Mouse (Mus musculus) spleen, postnatal 36 days (tissue): Measurements from ENCODE around the gene Zmat5.

ENCODE experiments used
- DNase-seq, 2 experiments: peaks; one replicate each; pipeline ENCODE4 v3.0.0; 2022; ENCODE audit warnings: low spot score in 2 of 2, mixed read lengths in 1 of 2

The Zmat5 gene

DNA sequence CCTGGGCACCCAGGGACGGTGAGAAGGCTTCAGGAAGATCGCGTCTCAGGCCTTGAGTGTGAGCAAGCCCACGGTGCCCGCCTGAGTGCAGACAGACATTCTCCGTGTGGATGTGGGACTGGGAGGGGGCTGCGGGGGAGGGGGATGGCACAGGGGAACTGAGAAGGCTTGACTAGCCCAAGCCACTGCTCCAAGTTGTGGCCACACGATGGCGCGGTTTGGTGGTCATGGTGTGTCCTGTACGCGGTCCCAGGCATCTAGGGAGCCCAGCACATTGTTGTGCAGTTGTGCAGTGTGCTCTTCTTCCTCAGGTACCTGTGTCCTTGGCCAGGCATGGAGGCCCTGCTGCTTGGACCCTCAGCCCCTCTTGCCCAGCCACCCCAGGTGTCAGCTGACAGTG lies 29.7 kb downstream of the Zmat5 start:
- DNase-seq = no peak

DNA sequence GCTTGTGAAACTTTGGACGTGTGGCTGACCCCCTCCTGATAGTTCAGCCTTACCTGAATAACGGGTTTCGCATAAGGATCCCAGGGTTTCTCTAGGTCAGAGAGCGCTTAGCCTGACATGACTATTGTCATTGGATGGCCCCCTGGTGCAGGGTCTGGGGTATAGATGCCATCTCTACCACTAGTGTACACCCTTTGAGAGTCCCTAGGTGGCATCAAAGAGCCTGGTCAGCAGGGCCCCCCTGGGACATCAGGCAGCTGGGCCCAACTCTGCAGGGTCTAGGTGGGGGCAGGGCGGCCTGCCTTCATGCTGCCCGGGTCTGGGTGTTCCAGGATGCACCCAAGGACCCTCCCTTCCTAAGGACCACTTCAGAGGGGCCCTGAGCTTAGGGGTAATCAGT lies 31.9 kb downstream of the Zmat5 start:
- no peak for DNase-seq

DNA sequence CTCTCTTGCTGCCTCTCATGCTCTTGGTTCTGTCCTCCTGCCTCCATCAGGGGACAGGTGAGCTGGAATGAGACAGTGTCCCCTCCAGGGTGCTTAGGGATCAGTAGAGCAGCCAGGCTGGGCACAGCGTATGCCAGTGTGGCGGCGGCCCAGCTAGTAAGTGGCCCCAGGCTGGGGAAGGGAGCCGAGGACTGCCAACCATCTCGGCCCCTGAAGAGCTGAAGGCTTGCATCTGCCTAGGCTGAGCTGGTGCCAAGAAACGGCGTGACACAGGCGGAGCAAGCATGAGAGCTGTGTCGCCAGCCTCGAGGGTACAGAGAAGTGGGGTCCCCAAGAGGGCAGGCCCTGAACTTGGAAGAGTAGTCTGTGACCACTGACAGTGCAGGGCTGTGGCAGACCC lies 33.2 kb downstream of the Zmat5 start:
- no peak for DNase-seq

DNA sequence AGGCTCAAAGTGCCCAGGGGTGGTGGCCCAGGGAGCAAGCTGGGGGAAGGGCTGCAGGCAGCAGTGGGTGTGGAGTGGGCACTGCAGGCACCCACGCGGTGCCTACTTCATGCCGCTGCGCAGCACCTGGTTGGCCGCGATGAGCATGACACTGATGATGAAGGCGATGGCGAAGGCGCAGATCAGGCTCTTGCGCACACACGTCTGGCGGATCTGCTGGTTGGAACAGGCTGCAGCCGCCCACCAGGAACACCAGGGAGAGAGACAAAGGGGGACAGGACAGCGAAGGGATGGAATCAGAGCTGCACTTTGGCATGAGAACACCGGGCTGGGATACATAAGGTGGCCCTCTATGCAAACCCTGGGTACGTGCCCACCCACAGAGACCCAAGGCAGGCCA lies 34.2 kb downstream of the Zmat5 start:
- no peak for DNase-seq

DNA sequence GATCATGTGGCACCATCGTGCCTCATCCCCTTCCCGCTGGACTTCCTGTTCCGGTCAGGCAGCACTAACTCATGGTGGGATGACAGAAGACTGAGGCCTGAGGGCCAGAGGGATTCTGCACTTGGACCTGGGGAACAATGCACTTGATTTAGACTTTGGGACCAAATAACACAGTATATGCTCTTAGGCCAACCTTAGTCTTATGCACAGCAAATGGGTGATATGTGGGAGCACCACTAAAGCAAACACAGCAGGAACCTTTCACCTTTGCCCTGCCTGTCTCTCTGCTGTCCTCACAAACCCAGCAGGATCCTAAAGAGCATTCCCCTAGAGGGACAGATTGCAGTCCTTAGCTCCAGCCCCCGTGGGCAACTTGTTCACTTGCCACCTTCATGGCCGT lies 36.3 kb downstream of the Zmat5 start:
- DNase-seq = no peak

DNA sequence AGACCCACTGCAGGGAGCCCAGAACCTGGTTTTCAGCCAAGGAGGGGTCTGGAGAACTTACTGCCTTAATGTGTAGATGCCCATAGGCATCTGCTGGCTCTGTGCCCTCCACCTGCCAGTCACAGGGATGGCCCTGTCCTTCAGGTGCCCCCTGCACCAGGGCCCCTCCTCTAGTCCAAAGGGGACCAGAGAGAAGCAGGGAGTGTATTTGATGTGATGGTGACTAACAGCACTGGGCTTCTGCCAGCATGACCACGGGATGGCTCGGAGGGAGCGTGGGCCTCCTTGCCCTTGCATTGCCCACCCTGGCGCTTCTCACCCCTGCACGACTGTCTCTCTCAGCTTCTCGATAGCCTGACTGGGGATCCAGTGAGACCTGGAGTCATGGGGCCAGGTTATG lies 40.2 kb downstream of the Zmat5 start:
- no peak for DNase-seq

DNA sequence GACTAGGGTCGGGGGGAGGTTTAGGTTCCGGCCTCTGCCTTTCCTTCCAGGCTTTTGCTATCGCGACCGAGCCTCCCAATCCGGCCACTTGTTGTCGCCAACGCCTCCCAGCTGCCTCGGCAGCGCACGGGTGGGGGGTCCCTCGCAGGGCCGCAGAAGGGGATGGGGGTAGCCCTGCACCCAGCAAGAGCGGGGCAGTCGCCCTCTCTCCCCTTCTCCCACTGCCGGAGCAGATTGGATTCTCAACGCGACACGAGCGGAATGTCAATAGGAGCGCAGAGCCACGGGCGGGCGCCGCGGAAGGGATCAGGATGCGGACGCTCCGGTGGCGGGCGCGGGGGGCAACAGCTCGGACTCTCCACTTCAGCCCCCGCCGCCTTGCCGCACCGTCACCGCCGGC lies 41.5 kb downstream of the Zmat5 start:
- DNase-seq = no peak

DNA sequence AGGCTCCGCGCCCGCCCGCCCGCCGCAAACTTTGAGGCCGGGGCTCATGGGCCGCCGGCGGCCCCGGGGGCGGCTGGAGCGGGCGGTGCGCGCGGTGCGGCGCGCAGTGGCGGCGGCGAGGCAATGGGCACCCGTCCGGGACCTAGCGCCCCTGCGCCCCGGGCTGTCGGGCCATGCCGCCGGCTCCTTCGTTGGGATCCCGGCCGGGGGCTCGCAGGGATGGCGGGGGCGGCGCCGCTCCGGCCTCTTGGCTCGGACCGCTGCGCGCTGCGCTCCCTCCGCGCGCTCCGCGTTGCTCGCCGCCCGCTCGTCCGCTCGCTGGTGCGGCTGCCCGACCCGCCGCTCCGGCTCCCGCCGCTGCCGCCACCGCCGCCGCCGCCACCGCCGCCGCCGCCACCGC lies 42.3 kb downstream of the Zmat5 start, which contains the start of gene Cabp7:
Gene Cabp7, minus strand, starts transcription at position 46 of the 400 bp plus-strand sequence.
- DNase-seq = no peak

DNA sequence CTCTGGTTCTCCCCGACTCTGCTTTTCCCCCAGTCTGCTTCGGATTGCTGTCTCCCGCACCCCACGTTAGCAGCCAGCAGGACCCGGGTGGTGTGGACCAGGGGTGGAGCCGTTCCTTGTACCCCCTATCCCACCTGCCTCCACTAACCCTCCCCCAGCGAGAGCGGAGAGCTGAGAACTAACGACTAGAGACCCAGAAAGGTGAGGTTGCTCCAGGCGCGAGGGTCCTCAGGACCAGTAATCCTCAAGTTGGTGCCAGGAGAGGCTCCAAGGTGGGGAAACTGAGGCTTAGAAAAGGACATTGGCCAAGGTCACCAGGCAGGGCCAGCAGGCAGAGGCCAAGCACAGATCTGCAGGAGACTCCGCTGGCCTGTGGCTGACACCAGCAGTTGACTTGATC lies 42.8 kb downstream of the Zmat5 start:
- no peak for DNase-seq

DNA sequence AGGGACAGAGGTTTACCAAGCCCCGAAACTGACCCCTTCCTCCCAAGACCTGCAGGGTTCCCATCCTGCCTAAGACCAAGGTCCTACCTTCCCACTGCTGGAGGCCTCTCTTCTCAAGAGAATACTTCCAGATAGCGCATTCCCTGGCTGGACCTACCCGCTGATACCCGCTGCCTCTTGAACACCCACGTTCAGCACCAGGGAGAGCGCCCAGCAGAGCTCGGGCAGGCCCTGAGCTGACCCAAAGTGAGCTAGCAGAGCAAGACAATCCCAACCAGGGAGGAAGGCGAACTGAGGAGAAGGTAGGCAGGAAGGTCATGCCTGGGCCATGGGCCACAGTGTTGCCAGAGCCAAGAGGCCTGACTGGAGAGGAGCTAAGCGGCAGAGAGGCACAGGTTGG lies 45.8 kb downstream of the Zmat5 start:
- peak in 1 of 2 experiments; percentile 27 for DNase-seq

DNA sequence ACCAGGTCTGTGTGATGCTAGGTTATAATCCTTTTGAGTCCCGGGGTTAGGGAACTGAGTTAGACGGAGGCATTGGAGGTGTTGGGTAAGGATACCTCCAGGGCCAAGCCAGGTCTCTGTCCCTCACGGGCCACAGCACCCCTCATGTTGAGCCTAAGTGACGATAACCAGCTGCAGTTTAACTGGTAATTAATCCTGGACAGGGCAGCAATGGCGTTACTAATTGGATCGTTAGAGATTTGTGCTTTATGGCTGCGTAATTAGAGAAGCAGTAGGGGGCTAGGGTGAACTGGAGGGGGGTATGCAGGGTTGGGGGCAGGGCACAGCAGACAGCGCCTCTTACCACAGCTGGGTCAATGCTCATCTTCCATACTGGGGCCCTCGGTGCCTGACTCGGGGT lies 48.4 kb downstream of the Zmat5 start:
- DNase-seq = no peak

DNA sequence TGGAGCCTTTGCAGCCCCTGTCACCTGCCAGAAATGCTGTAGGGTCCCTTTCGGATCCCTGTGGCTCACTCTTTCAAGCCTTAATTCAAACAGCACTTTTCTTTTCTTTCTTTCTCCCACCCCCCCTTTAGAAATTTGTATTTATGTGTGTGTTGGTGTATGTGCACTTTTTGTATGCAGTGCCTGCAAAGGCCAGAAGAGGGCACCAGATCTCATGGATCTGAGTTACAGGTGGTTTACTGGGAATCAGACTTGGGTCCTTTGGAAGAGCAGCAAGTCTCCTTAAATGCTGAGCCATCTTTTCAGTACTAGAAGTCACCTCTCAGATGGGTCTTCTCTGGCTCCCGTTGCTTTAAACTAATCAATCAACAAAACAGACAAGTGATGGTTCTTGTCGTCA lies 49.6 kb downstream of the Zmat5 start:
- no peak for DNase-seq

DNA sequence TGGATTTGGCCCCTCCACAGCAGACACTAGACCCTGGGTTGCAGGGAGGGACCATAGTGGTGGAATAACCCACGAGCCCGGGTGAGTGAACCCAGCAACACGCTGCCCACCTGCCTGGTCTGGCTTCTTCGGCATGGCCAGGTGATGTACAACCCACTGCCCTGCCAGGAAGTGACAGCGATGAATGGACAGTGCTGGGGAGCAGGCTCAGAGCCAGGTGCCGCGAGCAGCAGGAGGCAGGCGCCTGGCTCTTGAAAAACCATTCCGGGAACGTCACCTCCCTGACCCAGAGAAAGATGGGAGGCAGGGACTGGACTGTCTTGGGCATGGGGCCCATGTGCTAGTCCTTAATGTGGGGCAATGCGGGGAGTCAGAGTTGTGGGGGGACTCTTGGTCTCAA lies 50.4 kb downstream of the Zmat5 start:
- DNase-seq = no peak

DNA sequence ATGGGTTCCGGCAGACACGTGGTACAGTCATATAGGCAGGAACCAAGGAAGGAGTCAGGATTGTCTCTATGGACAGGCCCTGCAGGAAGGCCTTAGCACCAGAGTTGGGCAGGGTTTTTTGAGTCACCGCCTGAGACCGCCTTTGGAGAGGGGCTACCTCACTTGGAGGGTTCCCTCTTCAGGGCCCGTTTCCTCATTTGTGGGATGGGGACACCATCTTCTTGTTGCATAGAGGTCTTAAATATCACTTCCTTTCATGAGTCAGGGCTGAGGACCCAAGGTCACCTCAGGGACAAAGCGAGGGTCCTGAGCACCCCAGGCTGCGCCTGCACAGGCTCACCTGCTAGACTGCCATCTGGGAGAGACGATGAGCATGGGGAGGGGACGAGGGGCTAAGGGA lies 52.0 kb downstream of the Zmat5 start:
- no peak for DNase-seq

DNA sequence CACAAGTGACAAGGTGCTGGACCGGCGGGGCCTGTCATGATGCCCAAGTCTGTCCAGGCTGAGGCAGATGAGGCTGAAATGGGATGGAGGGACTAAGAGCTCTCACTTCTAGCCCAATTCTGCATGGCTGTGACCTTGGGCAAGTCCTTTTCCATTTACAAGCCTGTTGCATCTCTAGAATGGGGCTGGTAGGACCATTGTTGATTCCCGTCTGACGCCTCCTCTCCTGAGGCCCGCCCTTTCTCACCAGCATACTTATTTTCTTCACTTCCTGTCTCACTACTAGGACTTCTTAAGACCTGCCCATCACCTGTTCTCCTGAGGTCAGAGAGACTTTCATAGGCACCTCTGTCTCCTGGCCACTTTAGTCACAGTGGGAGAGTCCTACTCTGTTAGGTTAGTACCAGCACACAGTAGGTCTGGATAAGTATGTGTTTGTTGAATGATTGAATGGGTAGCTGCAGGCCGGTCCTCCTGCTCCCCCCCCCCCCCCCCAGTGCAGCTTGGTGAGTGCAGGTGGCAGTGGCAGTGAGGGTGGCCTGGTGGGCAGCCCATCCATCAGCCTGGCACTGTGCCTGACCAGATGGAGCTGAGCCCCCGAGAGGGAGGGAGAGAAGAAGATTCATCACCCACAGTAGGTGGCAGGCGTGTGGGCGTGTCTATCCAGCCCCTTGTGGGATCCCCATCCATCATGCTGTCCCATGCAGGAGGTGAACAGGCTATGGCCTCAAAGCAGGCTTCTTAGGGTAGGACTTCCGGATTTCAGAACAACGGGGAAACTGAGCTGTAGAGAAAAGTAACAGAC lies 52.7 kb downstream of the Zmat5 start:
- no peak for DNase-seq

DNA sequence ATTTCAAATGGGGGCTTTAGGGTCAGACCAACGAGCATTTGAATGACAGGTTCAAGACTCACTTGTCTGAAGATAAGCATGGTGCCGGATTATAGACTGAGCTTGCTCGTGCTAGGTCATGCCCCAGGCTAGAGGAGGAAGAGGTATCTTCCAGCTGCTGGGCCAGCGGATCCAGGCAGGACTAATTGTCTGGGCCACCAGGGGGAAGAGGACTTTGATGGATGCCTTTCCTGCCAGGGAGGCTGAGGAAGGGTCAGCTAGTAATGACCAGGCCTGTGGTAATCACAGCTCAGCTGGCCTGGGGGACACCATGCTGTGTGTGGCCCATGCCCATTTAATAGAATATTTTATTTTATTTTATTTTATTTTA lies 53.3 kb downstream of the Zmat5 start:
- DNase-seq = no peak

DNA sequence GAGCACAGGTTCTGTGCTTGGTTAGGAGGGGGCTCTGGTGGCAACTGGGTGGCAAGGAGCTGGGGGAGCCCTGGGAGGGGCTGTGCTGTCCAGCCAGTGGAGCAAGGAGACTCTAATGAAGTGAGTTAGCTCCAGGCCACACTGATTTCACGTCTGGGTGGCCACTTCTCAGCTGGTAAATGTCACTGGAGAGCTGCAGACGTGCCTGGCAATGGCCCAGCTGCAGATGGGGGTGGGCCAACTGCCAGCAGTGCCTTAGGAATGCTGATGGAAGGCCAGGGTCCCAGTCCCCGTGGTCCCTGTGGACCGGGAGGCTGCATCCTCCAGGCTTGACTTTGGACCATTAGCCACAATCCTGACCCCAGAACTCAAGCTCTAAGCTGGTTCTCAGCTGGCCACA lies 56.0 kb downstream of the Zmat5 start:
- no peak for DNase-seq

DNA sequence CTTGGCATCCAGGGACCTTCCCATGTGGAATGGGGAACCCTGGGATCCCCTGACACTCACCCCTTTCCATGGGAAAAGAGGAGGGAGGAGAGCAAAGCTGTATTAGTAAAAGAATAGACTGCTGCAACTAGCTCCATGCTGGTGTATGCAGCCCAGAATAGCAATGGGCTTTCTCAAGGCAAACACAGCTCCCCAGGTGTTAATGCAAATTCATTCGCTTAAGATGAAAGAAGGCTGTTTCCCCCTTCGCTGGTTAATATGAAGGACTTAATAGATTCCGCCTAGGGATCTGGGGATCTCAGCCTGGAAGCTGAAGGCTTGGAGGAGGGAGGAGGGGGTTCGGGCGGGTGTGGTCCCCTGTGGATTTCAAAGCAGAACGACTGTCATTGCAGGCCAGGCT lies 57.5 kb downstream of the Zmat5 start:
- DNase-seq = no peak

DNA sequence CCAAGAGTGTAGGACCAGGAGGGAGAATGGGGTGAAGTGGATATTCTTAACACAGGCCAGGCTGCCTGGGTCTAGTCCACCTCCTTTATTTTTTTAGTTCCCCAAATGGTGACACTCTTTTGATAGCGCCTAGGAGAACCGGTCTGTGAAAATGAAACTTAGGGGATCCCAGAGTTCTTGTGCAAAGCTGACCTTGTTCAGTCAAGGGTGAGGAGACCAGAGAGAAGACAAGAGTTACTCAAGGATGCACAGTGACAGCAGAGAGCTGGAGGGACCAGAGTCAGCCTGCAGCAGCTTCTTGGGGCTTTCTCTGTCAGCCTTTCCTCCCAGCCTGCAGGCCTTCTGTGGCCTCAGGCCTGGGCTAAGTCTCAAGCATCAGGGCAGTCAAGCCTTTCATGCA lies 58.0 kb downstream of the Zmat5 start:
- no peak for DNase-seq

DNA sequence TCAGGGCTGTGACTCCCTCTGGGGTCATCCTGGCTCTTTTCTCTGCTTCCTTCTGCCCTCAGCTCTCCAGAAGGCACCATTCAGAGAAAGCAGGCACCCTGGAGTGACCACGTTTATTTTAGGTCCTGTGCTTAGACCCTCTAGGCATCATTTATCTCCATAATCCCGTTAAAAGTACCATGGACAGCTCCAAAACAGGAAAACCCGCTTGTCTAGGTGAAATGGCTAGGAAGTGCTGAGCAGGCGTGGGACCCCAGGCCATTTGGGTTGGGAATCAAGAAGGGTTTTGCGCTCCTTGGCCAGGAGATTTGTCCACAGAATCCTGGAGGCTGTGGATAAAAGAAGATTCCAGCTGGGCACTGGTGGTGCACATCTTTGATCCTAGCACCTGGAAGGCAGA lies 59.2 kb downstream of the Zmat5 start:
- DNase-seq = no peak

DNA sequence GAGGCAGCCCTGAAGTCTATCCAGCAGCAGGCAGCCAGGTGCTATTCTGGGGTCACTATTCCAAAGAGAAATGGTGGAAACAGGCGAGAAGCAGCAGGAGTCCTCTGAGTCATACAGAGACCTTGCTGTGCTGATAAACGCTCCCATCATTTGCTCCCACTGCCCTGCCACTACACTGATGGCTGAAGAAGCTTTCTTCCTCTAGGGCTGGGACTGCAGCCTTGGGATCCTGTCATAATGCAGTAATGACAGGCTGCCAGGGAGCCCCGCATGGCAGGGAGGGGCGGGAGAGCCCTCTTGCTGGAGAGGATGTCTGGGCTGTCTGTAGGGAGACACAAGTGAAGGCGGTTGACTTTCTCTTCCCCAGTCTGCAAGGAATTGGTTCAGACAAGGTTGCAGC lies 60.0 kb downstream of the Zmat5 start:
- DNase-seq = no peak

DNA sequence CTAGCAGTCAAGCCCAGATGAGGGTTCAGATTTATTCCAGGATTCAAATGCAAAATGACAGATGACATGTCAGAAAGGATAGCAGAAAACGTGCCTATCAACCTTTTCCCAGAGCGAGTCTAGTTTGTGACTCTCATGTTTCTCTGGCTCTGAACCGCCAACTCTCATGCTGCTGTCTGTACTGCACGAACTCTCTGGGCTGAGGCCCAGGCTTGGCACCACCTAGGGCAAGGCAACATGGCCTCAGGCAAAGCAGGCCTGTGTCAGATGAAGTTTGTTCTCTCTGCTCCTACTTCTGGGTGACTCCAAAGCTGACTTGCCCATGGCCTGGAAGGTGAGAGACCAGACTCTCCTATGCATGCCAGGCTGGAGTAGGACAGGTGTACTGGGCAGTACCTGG lies 63.9 kb downstream of the Zmat5 start:
- no peak for DNase-seq

DNA sequence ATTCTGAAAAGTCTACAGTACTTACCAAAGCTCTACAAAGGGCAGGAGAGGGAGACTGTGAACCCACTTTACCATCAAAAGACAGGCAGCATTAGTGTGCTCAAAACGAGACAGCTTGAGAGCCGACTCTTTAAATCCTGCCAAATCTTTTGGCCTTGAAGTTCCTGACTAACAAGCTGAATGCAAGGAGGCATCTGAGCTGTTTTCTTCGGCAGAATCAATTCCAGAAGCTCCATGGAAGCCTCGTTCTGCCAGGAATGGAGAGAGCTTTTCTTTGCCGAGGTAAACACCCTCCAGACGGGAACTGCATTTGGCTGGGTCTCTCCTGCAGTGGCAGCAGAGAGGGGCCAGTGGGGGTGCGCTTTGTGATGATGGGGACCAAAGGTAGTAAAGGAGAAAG lies 64.8 kb downstream of the Zmat5 start:
- DNase-seq = no peak

DNA sequence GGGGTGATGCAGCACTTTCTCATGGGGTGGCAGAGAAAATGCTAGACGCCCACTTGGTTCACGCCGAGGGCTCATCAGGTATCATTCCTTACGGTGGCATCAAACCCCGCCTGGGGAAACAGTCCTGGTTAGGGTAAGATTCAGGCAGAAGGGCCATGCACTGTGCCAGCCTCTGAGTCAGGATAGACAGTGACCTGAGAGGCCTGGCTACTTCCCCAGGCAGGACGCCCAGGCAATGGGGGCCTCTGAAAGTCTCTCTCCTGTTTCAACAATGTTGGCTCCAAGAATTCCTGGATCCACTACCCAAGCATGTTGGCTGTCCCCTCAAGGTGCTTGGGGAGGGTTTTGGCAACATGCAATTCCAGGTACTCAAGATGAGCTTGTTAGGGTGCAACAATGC lies 65.4 kb downstream of the Zmat5 start:
- DNase-seq = no peak
